Mouse (Mus musculus): ENCODE results near the gene Trat1. TPM values are rescaled to one million over a fixed set of nuclear protein-coding genes. Genes with fewer than 3 reads are reported as not detected.

Trat1 gene
- total RNA-seq (2023), result under 1 TPM; 0.10 to 0.15 TPM

GRCm38 (mm10) chr16:48771971-48772445, at the start of gene Trat1:
Trat1 (minus strand) TSS chr16:48772021.

GRCm38 (mm10) chr16:48816695-48817094, 44.9 kb upstream of the Trat1 start, which contains the start of gene Retnlb:
Retnlb (plus strand) TSS chr16:48816856.

Other genes with a start within 250 kb of the Trat1 start
- gene Retnlb, start 44.8 kb upstream of the Trat1 start, total RNA-seq (2023), result not detected
- gene Retnla, start 70.5 kb upstream of the Trat1 start, total RNA-seq (2023), result under 1 TPM in 1 of 2 experiments, not detected in 1; 0.97 TPM
- gene Retnlg, start 100.6 kb upstream of the Trat1 start, total RNA-seq (2023), result 1 to 10 TPM; 2.5 to 2.6 TPM
- 1 to 10 TPM; 6.3 to 7.1 TPM for gene Dzip3, start 222.1 kb upstream of the Trat1 start, total RNA-seq (2023)
- 1 to 10 TPM; 1.5 to 3.2 TPM for gene Cip2a, start 222.2 kb upstream of the Trat1 start, total RNA-seq (2023)

Measured in monocyte, adult 59 days (primary cell).